Mouse (Mus musculus) spleen, adult 18-20 months (tissue): ENCODE results near the gene Best2.

Experiments
- DNase-seq, 2 experiments: peaks; one replicate each; pipeline ENCODE4 v3.0.0; 2022; ENCODE audit warnings: mixed read lengths in 2 of 2

The Best2 gene

DNA sequence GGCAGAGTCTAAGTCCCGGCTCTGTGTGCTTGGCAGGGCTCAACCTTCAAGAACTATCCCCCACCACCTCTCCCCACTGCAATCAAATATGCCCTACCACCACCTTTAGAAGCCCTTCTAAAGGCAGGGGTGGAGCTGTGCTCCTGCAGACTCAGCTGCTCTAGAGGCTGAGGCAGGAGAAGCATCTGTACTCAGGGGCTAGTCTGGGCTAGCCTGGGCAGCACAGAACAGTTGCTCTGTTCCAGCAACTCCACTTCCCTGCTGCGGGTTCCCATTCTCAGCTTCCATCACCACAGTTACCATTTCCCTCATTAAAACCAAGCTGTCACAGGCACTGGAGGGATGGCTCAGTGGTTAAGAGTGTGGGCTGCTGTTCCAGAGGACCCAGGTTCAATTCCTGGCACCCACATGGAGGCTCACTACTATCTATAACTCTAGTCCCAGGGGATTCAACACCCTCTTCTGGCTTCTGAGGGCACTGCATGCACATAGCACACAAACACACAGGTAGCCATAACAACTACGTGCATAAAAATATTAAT lies 7.3 kb upstream of the Best2 start:
- no peak for DNase-seq

GRCm38 (mm10) chr8:85017209-85017608 lies 2.9 kb upstream of the Best2 start:
- no peak for DNase-seq

DNA sequence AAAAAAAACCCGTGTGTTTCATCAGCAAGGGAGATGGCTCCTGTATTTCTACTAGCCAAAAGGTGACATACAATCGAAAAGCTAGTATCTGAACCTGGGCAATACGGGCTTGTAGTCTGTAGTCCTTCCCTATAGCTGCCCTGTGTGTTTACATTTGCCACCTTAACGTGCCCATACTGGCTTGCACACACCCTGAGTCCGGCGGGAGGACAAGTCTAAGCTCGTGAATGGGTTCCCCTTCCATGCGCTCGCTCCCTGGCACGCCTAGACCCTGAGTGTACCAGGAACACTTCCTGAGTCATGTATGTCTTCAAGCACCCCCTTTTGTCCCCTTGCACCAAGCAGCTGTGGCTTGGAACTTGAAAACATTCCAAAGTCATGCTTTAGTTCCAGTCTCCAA lies 2.4 kb upstream of the Best2 start:
- DNase-seq, result no peak

DNA sequence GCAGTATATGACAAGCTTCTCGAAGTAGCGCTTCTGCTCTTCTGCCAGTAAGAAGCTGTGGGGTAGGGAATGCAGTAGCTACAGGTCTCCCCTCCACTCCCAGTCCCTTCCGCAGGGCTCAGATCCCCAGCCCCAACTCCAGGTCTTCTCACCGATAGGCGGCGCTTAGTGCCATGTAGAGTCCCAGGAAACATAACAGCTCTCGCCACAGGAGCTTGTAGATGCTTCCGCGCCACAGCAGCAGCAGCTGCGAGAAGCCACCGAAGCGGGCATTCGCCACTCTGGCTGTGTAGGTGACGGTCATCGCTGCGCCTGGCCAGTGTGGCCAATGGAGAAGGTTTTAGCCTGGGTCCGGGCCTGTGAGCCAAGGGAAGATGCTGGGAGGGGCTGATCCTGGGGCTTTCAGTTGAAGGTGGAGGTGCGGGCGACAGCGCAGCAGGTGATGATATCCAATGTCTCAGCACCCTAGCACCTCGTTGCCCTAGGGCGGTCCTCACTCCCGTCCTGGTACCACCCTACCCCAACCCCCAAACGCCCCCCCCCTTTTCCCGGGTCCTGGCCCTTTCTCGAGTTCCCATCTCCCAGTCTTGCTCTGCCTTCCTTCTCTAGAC lies 996 bp downstream of the Best2 start:
- peak; percentile 56 to 74 for DNase-seq

- DNase-seq, result no peak
Measured at GRCm38 (mm10) chr8:85011242-85011641, 3.1 kb downstream of the Best2 start.

DNA sequence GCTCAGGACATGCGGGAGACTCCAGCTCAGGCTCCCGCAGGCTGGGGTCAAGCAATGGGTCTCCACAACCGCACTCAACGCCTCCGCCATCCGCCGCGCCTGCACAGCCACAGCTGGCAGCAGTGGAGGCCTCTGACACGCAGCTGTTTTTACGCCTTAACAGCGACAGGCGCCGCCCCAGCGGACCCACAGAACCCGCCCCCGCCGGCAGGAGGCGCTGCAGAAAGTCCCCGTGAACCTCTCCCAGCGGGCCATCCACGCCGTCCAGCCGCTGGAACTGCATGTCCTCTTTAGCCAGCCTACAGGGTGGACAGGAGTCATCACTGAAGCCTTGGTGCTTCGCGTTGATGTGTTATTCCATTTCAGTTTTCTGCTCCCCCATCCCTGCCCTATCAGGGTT lies 6.6 kb downstream of the Best2 start:
- DNase-seq, result no peak

GRCm38 (mm10) chr8:84997649-84998295 lies 16.6 kb downstream of the Best2 start:
- peak; percentile 82 to 93 for DNase-seq

DNA sequence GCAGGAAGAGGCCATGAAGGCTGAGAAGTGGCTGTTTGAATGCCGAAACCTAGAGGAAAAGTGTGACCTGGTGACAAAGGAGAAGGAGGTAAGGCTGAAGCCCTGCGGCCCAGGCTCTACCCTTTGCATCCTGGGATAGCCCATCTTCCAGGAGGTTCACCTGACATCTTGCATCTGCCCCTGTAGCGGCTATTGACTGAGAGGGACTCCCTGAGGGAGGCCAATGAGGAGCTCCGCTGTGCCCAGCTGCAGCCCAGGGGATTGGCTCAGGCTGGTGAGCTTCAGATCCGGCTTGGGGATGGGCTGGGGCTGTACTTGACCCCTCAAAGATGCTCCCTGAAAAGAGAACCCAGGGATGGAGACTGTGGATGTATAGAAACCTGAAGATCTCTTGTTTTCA lies 17.4 kb downstream of the Best2 start:
- DNase-seq, result no peak

DNA sequence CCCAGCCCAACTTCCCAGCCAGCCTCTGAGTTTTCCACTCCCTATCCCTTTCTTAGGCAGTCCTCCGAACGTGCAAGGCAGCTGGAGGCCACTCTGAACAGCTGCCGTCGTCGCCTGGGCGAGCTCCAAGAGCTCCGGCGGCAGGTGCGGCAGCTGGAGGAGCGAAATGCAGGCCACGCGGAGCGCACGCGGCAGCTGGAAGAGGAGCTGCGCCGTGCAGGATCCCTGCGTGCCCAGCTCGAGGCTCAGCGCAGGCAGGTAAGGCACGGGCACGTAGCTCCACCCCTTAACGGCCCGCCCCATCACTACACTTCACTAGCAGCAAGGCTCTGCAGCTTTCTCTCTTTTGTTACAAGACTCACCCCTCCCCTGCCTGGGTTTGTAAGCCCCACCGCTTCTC lies 18.7 kb downstream of the Best2 start:
- DNase-seq, result no peak

DNA sequence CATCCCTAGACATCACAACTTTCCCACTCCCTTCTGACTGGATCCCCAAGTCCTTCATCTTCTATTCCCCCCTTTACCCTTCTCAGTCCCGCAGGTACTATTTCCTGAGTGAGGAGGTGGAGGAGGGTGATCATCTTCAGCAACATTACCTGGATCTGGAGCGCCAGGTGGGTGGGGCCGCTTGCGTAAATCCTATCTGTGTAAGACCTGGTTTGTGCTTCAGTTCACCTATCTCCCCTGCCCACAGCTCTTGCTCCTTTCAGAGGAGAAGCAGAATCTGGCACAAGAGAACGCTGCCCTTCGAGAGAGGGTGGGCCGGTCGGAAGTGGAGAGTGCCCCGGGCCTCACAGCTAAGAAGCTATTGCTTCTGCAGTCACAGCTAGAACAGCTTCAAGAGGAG lies 20.0 kb downstream of the Best2 start:
- DNase-seq, result no peak

DNA sequence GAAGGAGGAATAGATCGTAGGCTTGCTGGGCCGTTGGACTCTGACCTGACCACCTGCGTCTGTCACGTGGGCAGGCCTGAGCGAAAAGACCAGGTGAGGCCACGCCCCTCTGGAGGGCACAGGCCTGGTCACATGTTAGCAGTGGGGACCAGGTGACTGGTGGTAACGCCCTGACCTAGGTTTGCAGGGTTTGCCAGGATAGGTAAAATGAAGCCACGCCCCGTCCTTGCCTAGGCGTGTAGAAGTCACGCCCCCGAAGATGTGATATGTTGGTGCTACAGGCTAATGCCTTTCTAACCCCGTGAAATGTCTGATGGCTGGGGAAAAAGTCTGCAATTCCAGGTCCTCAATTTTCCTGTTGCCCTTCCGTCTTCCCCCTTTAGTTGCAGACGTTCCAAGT lies 23.5 kb downstream of the Best2 start:
- no peak for DNase-seq

- DNase-seq, result peak; percentile 94 to 97
Measured at GRCm38 (mm10) chr8:84990349-84990748, 24.0 kb downstream of the Best2 start, which contains the start of gene Hook2. TSS of gene Hook2 (plus strand) at chr8:84990603.

GRCm38 (mm10) chr8:84989810-84990209 lies 24.5 kb downstream of the Best2 start:
- DNase-seq, result peak; percentile 80 to 92

GRCm38 (mm10) chr8:84989311-84989731 lies 25.0 kb downstream of the Best2 start:
- no peak for DNase-seq

- no peak for DNase-seq
Measured at GRCm38 (mm10) chr8:84987903-84988302, 26.4 kb downstream of the Best2 start.

DNA sequence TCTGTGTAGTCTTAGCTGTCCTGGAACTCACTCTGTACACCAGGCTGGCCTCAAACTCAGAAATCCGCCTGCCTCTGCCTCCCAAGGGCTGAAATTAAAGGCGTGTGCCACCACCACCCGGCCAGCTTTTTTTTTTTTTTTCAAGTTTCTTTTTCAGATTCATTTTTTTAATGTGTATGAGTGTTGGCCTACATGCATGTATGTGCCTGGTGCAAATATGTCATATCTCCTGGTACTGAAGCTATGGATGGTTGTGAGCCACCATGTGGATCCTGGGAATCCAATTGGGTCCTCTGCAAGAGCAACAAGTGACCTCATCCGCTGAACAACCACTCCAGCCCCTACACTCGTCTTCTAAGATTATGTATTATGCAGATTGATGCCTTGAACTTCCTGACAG lies 26.9 kb downstream of the Best2 start:
- DNase-seq, result no peak

DNA sequence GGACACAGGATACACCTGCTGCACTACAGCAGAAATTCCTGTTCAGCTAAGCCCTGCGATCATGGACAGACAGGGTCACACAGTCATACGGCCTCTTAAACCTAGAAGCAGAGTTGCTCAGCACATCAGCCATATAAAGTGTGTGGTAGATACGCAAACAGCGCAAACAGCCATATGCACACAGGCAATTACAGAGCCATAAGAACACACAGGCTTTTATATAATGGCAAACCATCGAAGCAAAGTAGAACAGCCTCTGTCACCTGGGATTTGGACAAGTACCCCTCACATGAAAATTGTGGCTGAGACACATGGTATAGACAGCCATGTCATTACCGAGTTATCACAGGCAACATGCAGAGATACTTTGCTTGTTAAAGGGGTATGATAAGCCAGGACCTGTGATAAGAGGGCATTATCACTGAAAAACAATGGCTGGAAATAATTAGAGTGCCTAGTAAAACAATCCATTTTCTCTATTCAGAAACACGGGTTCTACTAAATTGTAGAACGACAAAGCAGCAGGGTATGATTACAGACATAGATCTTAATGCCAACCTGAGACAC lies 27.9 kb downstream of the Best2 start:
- no peak for DNase-seq

DNA sequence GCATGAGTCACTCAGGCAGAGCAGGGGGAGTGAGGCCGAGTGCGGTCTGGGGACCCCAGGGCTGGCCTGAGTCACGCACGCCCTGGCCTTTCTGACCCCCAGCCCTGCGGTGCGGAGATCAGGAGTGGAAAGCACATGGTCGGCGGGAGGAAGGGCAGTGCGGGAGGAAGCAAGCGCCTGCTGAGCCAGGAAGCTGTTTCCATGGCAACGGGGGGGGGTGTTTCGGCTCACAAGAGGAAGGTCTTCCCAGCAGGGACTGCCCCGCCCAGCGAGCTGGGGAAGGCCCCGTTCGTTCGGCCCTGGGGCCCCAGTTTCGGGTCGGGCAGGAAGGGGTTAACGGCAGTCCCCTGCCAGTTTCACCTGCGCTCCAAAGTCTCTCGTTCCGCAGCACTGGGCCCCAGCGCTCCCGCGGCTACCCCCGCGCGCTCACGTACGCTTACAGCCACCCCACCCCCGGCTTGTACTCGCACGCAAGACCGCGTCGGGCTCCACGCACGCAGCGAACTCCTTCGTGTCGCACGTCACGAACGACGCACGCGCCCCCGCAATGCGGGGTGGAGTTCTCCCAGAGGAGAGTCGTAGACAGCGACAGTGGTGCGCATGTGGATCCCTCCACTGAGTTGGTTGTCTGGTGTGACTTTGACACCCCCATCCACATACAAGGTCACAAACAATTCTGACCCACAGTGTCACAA lies 28.5 kb downstream of the Best2 start:
- peak; percentile 93 to 95 for DNase-seq

DNA sequence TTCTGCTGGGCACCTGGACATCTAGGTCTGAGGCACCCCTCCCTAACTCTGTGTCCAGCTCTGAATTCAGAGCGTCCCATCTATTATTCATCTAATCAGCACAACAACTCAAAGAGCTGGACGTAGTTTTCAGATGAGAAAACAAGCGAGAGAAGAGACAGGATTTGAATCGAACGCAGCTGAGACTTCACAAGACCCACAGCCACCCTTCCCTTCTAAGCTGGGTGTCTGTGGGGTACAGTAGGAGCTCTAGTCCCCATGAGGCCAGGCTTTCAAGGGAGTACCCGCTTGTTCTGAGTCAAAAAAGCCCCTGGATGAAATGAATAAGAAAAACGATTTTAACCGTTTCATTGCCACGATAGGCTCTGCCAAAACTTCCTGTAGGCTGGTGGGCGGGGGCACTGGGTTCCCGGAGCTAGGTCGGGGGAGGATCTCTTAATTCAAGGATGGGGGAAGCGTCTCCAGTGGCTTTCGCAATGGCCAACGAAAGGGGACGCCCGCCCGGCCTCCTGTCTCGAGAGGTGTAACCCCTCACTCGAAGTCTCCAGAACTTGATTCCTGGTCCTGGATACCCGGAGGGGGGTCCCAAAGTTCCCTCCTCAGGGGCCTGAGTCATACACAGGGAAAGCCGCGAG lies 29.2 kb downstream of the Best2 start:
- DNase-seq, result no peak

DNA sequence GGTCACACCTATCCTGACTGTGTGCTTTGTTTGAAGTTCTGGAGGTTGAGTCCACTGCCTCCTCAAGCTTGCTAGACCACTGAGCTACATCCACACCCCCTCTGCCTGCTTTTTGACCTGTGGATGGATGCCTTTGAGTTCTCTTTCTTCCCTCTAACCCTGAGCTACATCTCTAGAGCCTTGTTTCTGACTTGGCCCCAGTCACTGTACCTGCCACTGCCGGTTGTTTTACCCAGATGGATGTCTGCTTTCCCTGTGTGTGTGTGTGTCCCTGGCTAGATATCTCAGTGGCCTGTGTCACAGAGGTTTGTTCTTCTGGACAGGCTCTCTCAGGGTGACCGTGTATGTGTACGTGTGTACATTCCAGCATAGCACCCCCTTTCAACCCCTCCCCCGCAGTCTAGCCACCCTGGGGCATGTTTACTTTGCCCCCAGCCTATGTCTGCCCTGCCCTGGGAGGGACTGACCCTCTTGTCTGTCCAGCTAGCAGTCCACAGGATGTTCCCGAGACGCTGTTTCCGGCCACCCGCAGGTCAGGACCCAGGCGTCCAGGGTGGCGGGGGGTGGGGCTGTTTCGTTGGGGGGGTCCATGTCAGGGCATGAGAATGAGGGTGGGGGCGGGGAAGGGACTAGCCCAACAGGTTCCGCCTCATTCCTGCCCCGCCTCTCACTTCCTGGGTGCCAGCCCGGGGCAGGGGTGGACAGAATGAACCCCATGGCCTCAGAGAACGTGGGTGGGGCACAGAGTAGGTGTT lies 29.9 kb downstream of the Best2 start:
- peak in 1 of 2 experiments; percentile 42 for DNase-seq

DNA sequence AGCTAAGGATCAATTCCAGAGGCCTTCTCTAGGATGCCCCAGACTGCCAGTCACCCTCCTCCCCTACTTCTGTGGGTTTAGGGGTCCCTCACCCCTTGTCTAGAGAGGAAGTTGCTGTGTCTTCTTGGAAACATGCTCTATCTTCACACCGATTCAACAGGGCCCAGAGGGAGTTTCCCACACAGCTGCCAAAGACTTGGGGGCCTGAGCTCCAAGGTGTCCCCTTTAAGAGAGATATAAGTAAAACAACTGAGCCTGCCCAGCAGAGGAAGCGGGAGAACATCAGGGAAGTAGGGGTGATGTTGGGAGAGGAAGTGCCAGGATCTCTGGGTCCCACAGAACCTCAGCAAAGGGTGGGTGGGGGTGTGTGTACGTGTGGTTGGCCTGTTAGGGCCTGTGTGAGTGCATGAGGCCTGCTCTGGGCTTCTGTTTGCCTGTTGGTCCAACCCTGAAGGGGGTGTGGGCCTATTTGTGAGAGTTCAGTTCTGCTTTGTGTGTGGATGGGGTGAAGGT lies 31.8 kb downstream of the Best2 start:
- no peak for DNase-seq
